Mouse (Mus musculus) small intestine, adult 2 months (tissue): ENCODE measurements around the gene Stk38.

ENCODE experiments used
- CTCF ChIP-seq: fragments of 200-500 bp; IDR thresholded peaks from 2 replicates; pipeline ENCODE4 v1.5.1; 2012; ENCODE audit warnings: low read depth, mild to moderate bottlenecking, control low read depth, inconsistent platforms, low read length, moderate library complexity, mixed read lengths; ENCODE audit not compliant: insufficient replicate concordance, insufficient read length; ENCODE audit errors: extremely low read depth
- POLR2A ChIP-seq: fragments of 200-500 bp; IDR thresholded peaks from 2 replicates; pipeline ENCODE4 v1.6.1; 2012; ENCODE audit warnings: low read depth, mild to moderate bottlenecking, control low read depth, inconsistent platforms, low read length, moderate library complexity

DNA sequence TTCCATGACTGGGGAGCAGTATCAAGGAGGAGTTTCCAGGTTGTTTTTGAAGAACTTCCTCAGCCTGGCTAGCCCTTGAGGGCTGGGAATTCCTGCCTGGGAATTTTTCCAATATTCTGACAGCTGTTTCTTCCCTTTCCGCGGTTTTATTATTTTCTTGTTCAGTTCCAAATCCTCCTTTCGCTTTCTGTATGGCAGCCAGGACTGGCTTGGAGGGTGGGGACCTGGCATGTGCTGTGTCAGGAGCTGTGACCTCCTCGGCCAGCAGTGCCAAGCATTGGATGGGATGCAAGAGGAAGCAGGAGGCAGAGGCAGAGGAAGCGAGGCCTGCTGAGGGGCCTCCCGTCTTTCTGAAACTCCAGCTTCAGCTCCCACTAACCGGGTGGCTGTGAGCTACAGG is 46.0 kb upstream of the Stk38 start:
- TF ChIP-seq POLR2A (peak; percentile 30; the same call in 1 of the 2 replicates), CTCF (no peak)
